Mouse (Mus musculus) lung, embryonic 14.5 days (tissue): ENCODE results near the gene Sept12. TPM values are rescaled to one million over a fixed set of nuclear protein-coding genes. Genes with fewer than 3 reads are reported as not detected.

ENCODE experiments used
- ATAC-seq: fragments of 200-750 bp; cut with Nextera tagmentation; 2 replicates; pipeline ENCODE4 v1.8.0; 2017; ENCODE audit warnings: mild to moderate bottlenecking, moderate TSS enrichment, moderate library complexity; ENCODE audit not compliant: insufficient read depth
- DNase-seq: peaks from one replicate; pipeline ENCODE4 v3.0.0-alpha.2; 2015
- H3K27ac ChIP-seq: fragments of 300-500 bp; sonication (generic); 2 replicates; pipeline ENCODE4 v1.5.1; 2014; ENCODE audit warnings: low read depth, mild to moderate bottlenecking, moderate library complexity
- H3K27me3 ChIP-seq: fragments of 300-500 bp; sonication (generic); 2 replicates; pipeline ENCODE4 v1.6.1; 2014; ENCODE audit warnings: low read length, control low read depth; ENCODE audit not compliant: insufficient read depth
- H3K36me3 ChIP-seq: fragments of 300-500 bp; sonication (generic); 2 replicates; pipeline ENCODE4 v1.6.1; 2014; ENCODE audit warnings: control low read depth; ENCODE audit not compliant: insufficient read depth
- H3K4me1 ChIP-seq: fragments of 300-500 bp; sonication (generic); 2 replicates; pipeline ENCODE4 v1.6.1; 2014; ENCODE audit warnings: antibody characterized with exemption, control low read depth; ENCODE audit not compliant: insufficient read depth
- H3K4me2 ChIP-seq: fragments of 300-500 bp; sonication (generic); 2 replicates; pipeline ENCODE4 v1.6.1; 2014; ENCODE audit warnings: mild to moderate bottlenecking
- H3K4me3 ChIP-seq: fragments of 300-500 bp; sonication (generic); 2 replicates; pipeline ENCODE4 v1.5.1; 2014; ENCODE audit warnings: low read depth, low read length
- H3K9ac ChIP-seq: fragments of 300-500 bp; sonication (generic); 2 replicates; pipeline ENCODE4 v1.6.1; 2014
- H3K9me3 ChIP-seq: fragments of 300-500 bp; sonication (generic); 2 replicates; pipeline ENCODE4 v1.6.1; 2016; ENCODE audit warnings: low read depth, low read length, control low read depth
- CTCF ChIP-seq: IDR thresholded peaks from 2 replicates; pipeline ENCODE4 v1.5.1; 2016; ENCODE audit warnings: antibody characterized with exemption, low read depth
- whole genome bisulfite sequencing: fragments of 180-500 bp; shearing (Covaris S2); extraction: QIAGEN DNeasy Blood & Tissue Kit; methylation state at CpG from one replicate; pipeline ENCODE4 v1.1.7; 2014; 5-methylcytosine and 5-hydroxymethylcytosine counted together
- polyA plus RNA-seq: library from polyadenylated mRNA; unstranded; fragments of >200 nt; fragmentation: Nextera tagmentation; extraction: Ambion mirVana; gene quantifications from 2 replicates; pipeline ENCODE4 v1.2.1, GENCODE M21; 2014

Sept12 gene
- polyA plus RNA-seq, 1 experiment from 2014 or later, result 0.14 TPM

GRCm38 (mm10) chr16:4964731-4965391 is 32.8 kb downstream of the Sept12 start:
- 20% methylated on average over 13 of the region's 13 CpGs for WGBS
- ATAC-seq (peak; percentile 18; the same call in 1 of the 2 replicates), DNase-seq (peak; percentile 9)
- H3K9me3 ChIP-seq, result no peaks in the 10 kb centered on the region
- peak overlapping the region; percentile 87 for H3K4me2 ChIP-seq
- TF ChIP-seq CTCF, result no peak
- H3K27me3 ChIP-seq, result no peaks in the 10 kb centered on the region
- peak overlapping the region; percentile 68 for H3K9ac ChIP-seq
- peak overlapping the region; percentile 76 for H3K4me3 ChIP-seq
- H3K36me3 ChIP-seq, result peaks cover 5% of the 10 kb centered on the region; the same call in 1 of the 2 replicates
- H3K27ac ChIP-seq, result no peak overlapping the region; the same call in 1 of the 2 replicates
- H3K4me1 ChIP-seq, result 0 out of 2 replicates have a peak, but pooled peaks cover 3% of the 10 kb centered on the region

- H3K4me2 ChIP-seq, result peak within 1 kb of the TSS; percentile 87
- H3K4me3 ChIP-seq, result peak within 1 kb of the TSS; percentile 76
- 0 out of 2 replicates have a peak, but pooled peaks cover 3% of the 10 kb centered on the region for H3K4me1 ChIP-seq
- H3K36me3 ChIP-seq, result peaks cover 5% of the 10 kb centered on the region; the same call in 1 of the 2 replicates
- peak; percentile 99 for ATAC-seq
- peak; percentile 97 for DNase-seq
- no peaks in the 10 kb centered on the region for H3K9me3 ChIP-seq
- peak within 1 kb of the TSS; percentile 68 for H3K9ac ChIP-seq
- H3K27me3 ChIP-seq, result no peaks in the 10 kb centered on the region
- under 1% methylated on average over 76 of the region's 76 CpGs for WGBS
- peak within 1 kb of the TSS; percentile 72 for H3K27ac ChIP-seq
- no peak for TF ChIP-seq CTCF
These were observed 33.6 kb downstream of the Sept12 start, which contains the start of gene Anks3 for GRCm38 (mm10) chr16:4963797-4964709. Gene Anks3, minus strand, starts transcription at chr16:4964205.

- Histone ChIP-seq H3K9ac (peak overlapping the region; percentile 68), H3K4me1 (0 out of 2 replicates have a peak, but pooled peaks cover 3% of the 10 kb centered on the region), H3K4me2 (peak overlapping the region; percentile 87), H3K27me3 (no peaks in the 10 kb centered on the region), H3K9me3 (no peaks in the 10 kb centered on the region), H3K4me3 (peak overlapping the region; percentile 76), H3K36me3 (peaks cover 5% of the 10 kb centered on the region; the same call in 1 of the 2 replicates), H3K27ac (no peak overlapping the region; the same call in 1 of the 2 replicates)
- ATAC-seq (no peak), DNase-seq (no peak)
- WGBS, result 31% methylated on average over 9 of the region's 9 CpGs
- no peak for TF ChIP-seq CTCF
These were observed 34.3 kb downstream of the Sept12 start for GRCm38 (mm10) chr16:4963346-4963745.

GRCm38 (mm10) chr16:4960260-4960659 is 37.4 kb downstream of the Sept12 start:
- no peak overlapping the region for H3K9ac ChIP-seq
- no peaks in the 10 kb centered on the region for H3K27me3 ChIP-seq
- DNase-seq (no peak), ATAC-seq (no peak)
- 87% methylated on average over 8 of the region's 8 CpGs for WGBS
- H3K9me3 ChIP-seq, result no peaks in the 10 kb centered on the region
- H3K4me1 ChIP-seq, result 0 out of 2 replicates have a peak, but pooled peaks cover 3% of the 10 kb centered on the region
- peaks cover 28% of the 10 kb centered on the region for H3K36me3 ChIP-seq
- TF ChIP-seq CTCF, result no peak
- no peak overlapping the region for H3K4me3 ChIP-seq
- no peak overlapping the region for H3K27ac ChIP-seq
- no peak overlapping the region for H3K4me2 ChIP-seq

GRCm38 (mm10) chr16:4957446-4957845 is 40.2 kb downstream of the Sept12 start:
- ATAC-seq, result no peak
- Histone ChIP-seq H3K27ac (no peak overlapping the region), H3K27me3 (no peaks in the 10 kb centered on the region), H3K9ac (no peak overlapping the region), H3K9me3 (no peaks in the 10 kb centered on the region), H3K4me1 (no peaks in the 10 kb centered on the region), H3K36me3 (peaks cover 56% of the 10 kb centered on the region), H3K4me3 (no peak overlapping the region), H3K4me2 (no peak overlapping the region)
- 92% methylated on average over 3 of the region's 3 CpGs for WGBS
- no peak for DNase-seq
- TF ChIP-seq CTCF, result no peak

GRCm38 (mm10) chr16:4956609-4957008 is 41.0 kb downstream of the Sept12 start:
- peaks cover 64% of the 10 kb centered on the region for H3K36me3 ChIP-seq
- no peak overlapping the region for H3K27ac ChIP-seq
- ATAC-seq, result no peak
- no peaks in the 10 kb centered on the region for H3K9me3 ChIP-seq
- no peaks in the 10 kb centered on the region for H3K4me1 ChIP-seq
- TF ChIP-seq CTCF, result no peak
- no peak overlapping the region for H3K4me2 ChIP-seq
- no peak overlapping the region for H3K4me3 ChIP-seq
- no peaks in the 10 kb centered on the region for H3K27me3 ChIP-seq
- WGBS, result 91% methylated on average over 3 of the region's 3 CpGs
- no peak overlapping the region for H3K9ac ChIP-seq
- no peak for DNase-seq

GRCm38 (mm10) chr16:4947378-4947777 is 50.3 kb downstream of the Sept12 start:
- Histone ChIP-seq H3K27ac (no peak overlapping the region), H3K4me3 (no peak overlapping the region), H3K4me1 (no peaks in the 10 kb centered on the region), H3K36me3 (peaks cover 81% of the 10 kb centered on the region), H3K9ac (no peak overlapping the region), H3K9me3 (no peaks in the 10 kb centered on the region), H3K4me2 (no peak overlapping the region), H3K27me3 (no peaks in the 10 kb centered on the region)
- no peak for DNase-seq
- TF ChIP-seq CTCF, result no peak
- ATAC-seq, result no peak
- 83% methylated on average over 4 of the region's 4 CpGs for WGBS
